Mouse (Mus musculus): ENCODE results near the gene Gcnt2. TPM values are rescaled to one million over a fixed set of nuclear protein-coding genes. Genes with fewer than 3 reads are reported as not detected.

Gene Gcnt2
- polyA plus RNA-seq, 1 experiment from 2014 or later = 6.0 TPM

DNA sequence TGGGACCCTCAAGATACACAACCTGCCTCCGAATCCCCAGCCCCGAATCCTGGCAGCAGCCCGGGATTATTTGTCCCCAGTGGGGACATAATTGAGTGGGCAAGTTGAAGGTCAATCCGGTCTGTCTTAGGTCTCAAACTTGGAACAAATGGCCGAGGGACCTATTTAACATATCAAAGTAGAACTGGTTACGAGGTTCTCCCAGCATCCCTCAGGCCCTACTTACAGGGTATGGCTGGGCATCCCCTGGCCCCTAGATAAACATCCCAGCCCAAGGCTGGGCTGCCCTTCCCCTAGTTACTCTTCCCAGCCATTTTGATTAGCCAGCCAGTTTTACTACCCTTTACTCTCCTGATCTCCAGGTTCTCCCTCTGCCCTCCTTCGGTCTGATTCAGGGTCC lies 8.3 kb upstream of the Gcnt2 start:
- no peak for ATAC-seq (ENCODE audit: insufficient number of reproducible peaks, low FRiP score, low TSS enrichment, low read depth)
- Histone ChIP-seq H3K4me2 (replicated peaks) (no peak overlapping the region), H3K9ac (no peak overlapping the region), H3K9me3 (replicated peaks) (no peaks in the 10 kb centered on the region), H3K4me3 (replicated peaks) (no peak overlapping the region), H3K4me1 (0 out of 2 replicates have a peak, but pooled peaks cover 5% of the 10 kb centered on the region), H3K27ac (replicated peaks) (no peak overlapping the region), H3K36me3 (no peaks in the 10 kb centered on the region), H3K27me3 (no peaks in the 10 kb centered on the region)
- 82% methylated on average over 7 of the region's 7 CpGs for WGBS

DNA sequence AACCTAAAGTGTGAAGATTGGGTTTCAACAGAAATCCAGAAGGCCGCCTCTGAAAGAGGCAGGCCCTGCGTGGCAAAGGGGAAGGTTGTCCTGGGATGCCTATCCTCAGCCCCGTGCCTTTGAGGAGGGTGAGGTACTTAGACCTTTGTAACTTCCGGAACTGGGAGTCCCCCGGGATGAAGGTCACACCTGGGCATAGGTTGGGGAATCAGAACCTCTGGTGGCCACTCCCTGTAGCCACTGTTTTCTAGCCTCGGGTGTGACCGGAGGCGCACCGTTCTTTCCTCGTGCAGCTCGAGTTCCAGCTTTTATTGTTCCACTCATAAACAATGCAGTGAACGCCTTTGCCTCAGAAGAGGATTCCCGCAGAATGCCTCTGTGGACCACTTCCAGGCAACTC lies 7.6 kb upstream of the Gcnt2 start:
- 64% methylated on average over 13 of the region's 13 CpGs for WGBS
- Histone ChIP-seq H3K4me3 (replicated peaks) (no peak overlapping the region), H3K27ac (replicated peaks) (no peak overlapping the region), H3K27me3 (no peaks in the 10 kb centered on the region), H3K4me1 (0 out of 2 replicates have a peak, but pooled peaks cover 5% of the 10 kb centered on the region), H3K4me2 (replicated peaks) (no peak overlapping the region), H3K9ac (no peak overlapping the region), H3K9me3 (replicated peaks) (no peaks in the 10 kb centered on the region), H3K36me3 (no peaks in the 10 kb centered on the region)
- ATAC-seq (ENCODE audit: insufficient number of reproducible peaks, low FRiP score, low TSS enrichment, low read depth) = no peak

DNA sequence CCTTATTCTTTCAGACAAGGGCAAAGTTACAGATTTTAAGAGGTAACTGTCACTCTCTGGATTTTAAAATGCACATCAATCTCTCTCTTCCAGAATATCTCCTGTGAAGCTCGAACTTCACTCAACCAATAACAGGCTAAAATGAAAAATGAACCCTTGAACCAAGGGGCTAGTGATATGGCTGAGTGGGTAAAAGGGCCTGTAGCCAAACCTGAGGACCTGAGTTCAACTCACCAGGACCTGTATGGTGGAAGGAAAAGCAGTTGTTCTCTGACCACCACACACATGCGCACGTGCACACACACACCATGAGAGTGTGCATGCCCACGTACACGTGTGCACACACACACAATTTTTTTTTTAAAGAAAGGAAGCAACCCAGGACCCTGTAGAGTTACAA lies 6.8 kb upstream of the Gcnt2 start:
- WGBS = 86% methylated on average over 5 of the region's 5 CpGs
- H3K4me2 ChIP-seq (replicated peaks) = no peak overlapping the region
- H3K36me3 ChIP-seq = no peaks in the 10 kb centered on the region
- H3K4me1 ChIP-seq = 0 out of 2 replicates have a peak, but pooled peaks cover 5% of the 10 kb centered on the region
- no peaks in the 10 kb centered on the region for H3K27me3 ChIP-seq
- no peak overlapping the region for H3K9ac ChIP-seq
- H3K9me3 ChIP-seq (replicated peaks) = no peaks in the 10 kb centered on the region
- H3K27ac ChIP-seq (replicated peaks) = no peak overlapping the region
- no peak for ATAC-seq (ENCODE audit: insufficient number of reproducible peaks, low FRiP score, low TSS enrichment, low read depth)
- no peak overlapping the region for H3K4me3 ChIP-seq (replicated peaks)

DNA sequence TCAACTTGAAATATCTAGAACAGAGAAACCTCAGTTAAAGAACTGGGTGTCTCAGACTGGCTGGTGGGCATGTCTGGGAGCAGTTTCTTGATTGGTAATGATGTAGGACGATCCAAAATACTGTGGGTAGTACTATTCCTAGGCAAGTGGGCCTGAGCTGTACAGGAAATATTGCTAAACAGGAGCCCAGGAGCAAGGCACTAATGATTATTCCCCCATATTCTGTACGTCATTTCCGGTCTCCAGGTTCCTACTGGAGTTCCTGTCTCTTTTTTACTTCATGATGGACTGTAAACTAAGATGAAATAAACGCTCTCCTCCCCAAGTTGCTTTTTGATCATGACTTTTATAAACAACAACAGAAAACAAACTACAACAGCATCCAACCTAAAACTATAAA lies 5.7 kb upstream of the Gcnt2 start:
- Histone ChIP-seq H3K4me3 (replicated peaks) (peak overlapping the region; percentile 40; the same call in 1 of the 2 replicates), H3K36me3 (no peaks in the 10 kb centered on the region), H3K4me1 (0 out of 2 replicates have a peak, but pooled peaks cover 5% of the 10 kb centered on the region), H3K27me3 (no peaks in the 10 kb centered on the region), H3K4me2 (replicated peaks) (peak overlapping the region; percentile 49), H3K9me3 (replicated peaks) (no peaks in the 10 kb centered on the region), H3K9ac (no peak overlapping the region), H3K27ac (replicated peaks) (peak overlapping the region; percentile 65; the same call in 1 of the 2 replicates)
- no peak for ATAC-seq (ENCODE audit: insufficient number of reproducible peaks, low FRiP score, low TSS enrichment, low read depth)
- 81% methylated on average over 4 of the region's 4 CpGs for WGBS

DNA sequence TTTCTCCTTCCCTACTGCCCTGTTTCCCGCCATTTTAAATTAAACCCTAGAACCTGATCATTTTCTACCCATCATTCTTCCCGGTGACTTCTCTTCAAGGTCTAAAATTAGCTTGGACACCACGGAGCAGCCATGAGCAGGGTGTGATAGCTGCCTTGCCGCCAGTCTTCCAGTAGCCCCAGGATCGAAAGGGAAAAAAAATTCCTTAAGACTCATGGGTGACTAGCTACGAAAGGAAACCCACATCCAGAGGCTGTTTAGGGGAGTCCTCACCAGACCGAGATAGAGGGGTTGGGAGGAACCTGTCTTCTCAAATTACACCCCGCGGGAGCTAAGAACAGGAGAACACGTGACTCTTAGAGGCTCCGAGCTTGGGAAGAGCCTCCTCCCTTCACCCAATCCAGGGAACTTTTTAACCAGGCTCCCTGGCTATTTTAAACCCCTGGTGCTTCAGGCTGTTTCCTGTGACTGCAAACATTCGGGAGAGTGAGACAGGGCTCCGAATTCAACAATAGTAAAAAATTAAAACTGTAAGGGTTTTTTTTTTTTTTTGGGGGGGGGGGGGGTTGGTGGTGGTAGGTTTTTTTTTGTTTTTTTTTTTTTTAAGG lies 5.0 kb upstream of the Gcnt2 start:
- Histone ChIP-seq H3K9ac (no peak overlapping the region), H3K4me3 (replicated peaks) (peak overlapping the region; percentile 40), H3K4me1 (0 out of 2 replicates have a peak, but pooled peaks cover 5% of the 10 kb centered on the region), H3K4me2 (replicated peaks) (peak overlapping the region; percentile 49), H3K27me3 (no peaks in the 10 kb centered on the region), H3K9me3 (replicated peaks) (no peaks in the 10 kb centered on the region), H3K36me3 (no peaks in the 10 kb centered on the region), H3K27ac (replicated peaks) (peak overlapping the region; percentile 65; the same call in 1 of the 2 replicates)
- 1% methylated on average over 13 of the region's 13 CpGs for WGBS
- ATAC-seq (ENCODE audit: insufficient number of reproducible peaks, low FRiP score, low TSS enrichment, low read depth) = peak; percentile 81

DNA sequence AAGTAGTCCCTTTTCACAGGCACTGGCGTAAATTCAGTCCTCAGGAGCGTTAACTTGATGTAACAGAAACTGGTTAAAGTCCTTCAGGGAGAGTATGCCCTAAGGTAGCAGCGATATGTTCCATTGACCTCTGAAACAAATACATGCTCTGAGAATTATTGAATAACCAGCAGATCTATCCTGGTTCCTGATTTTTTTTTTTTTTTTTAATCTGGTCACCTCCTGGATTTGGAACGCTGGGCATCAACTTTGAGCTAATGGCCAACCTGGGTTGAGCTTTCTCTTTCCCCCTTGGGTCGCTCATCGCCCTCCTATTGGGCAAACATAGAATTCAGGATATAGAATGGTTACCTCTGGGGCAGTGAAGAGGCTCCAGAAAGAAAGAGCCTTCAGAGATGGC lies 4.3 kb upstream of the Gcnt2 start:
- H3K4me3 ChIP-seq (replicated peaks) = 0 out of 2 replicates have a peak overlapping the region, but pooled peaks have one; percentile 40
- no peaks in the 10 kb centered on the region for H3K9me3 ChIP-seq (replicated peaks)
- H3K27ac ChIP-seq (replicated peaks) = no peak overlapping the region
- H3K4me2 ChIP-seq (replicated peaks) = peak overlapping the region; percentile 49; the same call in 1 of the 2 replicates
- H3K4me1 ChIP-seq = 0 out of 2 replicates have a peak, but pooled peaks cover 5% of the 10 kb centered on the region
- no peak for ATAC-seq (ENCODE audit: insufficient number of reproducible peaks, low FRiP score, low TSS enrichment, low read depth)
- no peaks in the 10 kb centered on the region for H3K36me3 ChIP-seq
- H3K27me3 ChIP-seq = no peaks in the 10 kb centered on the region
- WGBS = 64% methylated on average over 6 of the region's 6 CpGs
- no peak overlapping the region for H3K9ac ChIP-seq

DNA sequence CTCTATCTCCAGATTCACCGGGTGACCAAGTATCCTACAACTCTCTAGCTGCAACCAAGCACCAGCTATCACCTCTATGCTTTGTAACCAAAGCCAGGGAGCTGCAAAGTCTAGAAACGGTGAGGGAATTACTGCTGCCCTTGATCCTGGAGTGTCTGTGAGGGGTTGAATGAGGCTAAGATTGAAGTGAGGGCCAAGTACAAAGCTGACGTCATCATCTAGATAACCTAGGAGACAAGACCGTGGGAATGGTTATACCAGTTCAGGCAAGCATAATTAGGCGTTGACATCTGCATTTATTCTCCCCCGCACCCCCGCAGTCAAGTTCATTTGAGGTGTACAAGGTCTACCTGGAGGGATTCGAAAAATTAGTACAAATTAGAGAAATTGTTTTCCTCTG lies 2.8 kb upstream of the Gcnt2 start:
- H3K27ac ChIP-seq (replicated peaks) = no peak overlapping the region
- no peak overlapping the region for H3K9ac ChIP-seq
- H3K4me2 ChIP-seq (replicated peaks) = no peak overlapping the region
- no peak for ATAC-seq (ENCODE audit: insufficient number of reproducible peaks, low FRiP score, low TSS enrichment, low read depth)
- WGBS = 71% methylated on average over 8 of the region's 8 CpGs
- H3K9me3 ChIP-seq (replicated peaks) = no peaks in the 10 kb centered on the region
- 0 out of 2 replicates have a peak, but pooled peaks cover 5% of the 10 kb centered on the region for H3K4me1 ChIP-seq
- H3K4me3 ChIP-seq (replicated peaks) = no peak overlapping the region
- no peaks in the 10 kb centered on the region for H3K36me3 ChIP-seq
- H3K27me3 ChIP-seq = no peaks in the 10 kb centered on the region

DNA sequence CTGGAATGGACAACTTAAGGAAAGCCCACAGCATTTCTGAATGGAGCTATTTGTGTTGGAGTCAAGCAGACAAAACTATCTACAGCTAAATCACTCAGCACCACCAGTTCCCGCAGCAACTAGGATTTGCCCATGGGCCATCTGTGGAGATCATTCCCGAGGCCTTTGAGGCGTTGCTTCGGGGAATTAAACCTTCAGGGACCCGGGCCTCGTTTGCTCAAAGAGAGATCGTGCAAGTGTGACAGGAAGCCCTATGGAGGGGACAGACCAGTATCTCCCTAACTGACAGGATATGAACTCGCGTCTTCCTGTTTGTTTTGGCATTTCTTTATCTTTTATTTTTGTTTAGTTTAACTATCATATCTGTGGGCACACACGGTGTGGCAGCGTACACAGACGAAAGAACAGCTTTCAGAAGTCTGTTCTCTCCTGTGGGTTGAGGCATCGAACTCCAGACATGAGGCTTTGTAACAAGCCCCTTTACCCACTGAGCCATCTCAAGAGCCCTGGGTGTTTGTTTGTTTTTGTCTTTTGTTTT lies 2.2 kb upstream of the Gcnt2 start:
- Histone ChIP-seq H3K4me1 (0 out of 2 replicates have a peak, but pooled peaks cover 5% of the 10 kb centered on the region), H3K36me3 (no peaks in the 10 kb centered on the region), H3K9me3 (replicated peaks) (no peaks in the 10 kb centered on the region), H3K9ac (no peak overlapping the region), H3K27ac (replicated peaks) (no peak overlapping the region), H3K4me2 (replicated peaks) (no peak overlapping the region), H3K4me3 (replicated peaks) (no peak overlapping the region), H3K27me3 (no peaks in the 10 kb centered on the region)
- WGBS = 79% methylated on average over 13 of the region's 13 CpGs
- no peak for ATAC-seq (ENCODE audit: insufficient number of reproducible peaks, low FRiP score, low TSS enrichment, low read depth)

DNA sequence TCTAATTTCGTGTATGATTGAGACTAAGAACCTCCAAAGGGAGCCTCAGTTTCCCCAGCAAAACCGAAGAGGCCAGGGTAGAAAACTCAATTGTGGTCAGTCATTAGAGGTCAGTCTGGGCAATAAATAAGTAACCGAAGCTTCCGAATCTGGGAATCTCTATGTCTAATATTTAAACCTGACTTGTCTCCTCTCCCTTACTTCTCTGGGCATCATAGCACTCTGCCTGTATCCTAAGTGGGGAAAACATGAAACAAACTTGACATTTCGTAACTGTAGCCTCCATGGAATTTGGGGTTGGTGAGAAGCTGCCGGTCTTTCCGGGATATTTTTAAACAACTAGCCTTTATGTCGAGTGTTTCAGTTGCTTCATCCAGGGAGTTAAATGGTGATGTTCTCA lies 329 bp upstream of the Gcnt2 start:
- Histone ChIP-seq H3K4me2 (replicated peaks) (peak overlapping the region; percentile 49), H3K9me3 (replicated peaks) (no peaks in the 10 kb centered on the region), H3K4me3 (replicated peaks) (peak overlapping the region; percentile 37; the same call in 1 of the 2 replicates)

DNA sequence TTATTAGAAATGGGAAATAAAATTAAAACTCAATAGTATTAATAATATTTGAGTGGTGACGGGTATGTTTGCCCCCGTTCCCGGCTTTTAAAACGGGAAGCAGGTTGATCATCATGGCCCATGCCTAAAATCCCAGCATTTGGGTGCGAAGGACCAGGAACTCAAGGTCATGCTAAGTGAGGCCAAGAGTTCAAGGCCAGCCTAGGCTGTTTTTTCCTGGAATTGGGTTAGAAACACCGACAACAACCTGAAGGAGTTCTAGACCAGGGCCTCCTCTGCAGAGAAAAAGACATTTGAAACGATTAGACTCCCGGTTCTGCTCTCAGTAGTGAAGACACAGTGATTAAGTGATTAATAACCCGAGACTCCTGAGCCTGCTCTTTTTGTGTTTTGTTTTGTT lies 3.5 kb downstream of the Gcnt2 start:
- ATAC-seq (ENCODE audit: insufficient number of reproducible peaks, low FRiP score, low TSS enrichment, low read depth) = no peak
- Histone ChIP-seq H3K36me3 (no peaks in the 10 kb centered on the region), H3K27ac (replicated peaks) (no peak overlapping the region), H3K27me3 (no peaks in the 10 kb centered on the region), H3K4me2 (replicated peaks) (no peak overlapping the region), H3K4me3 (replicated peaks) (no peak overlapping the region), H3K9me3 (replicated peaks) (no peaks in the 10 kb centered on the region), H3K4me1 (no peaks in the 10 kb centered on the region), H3K9ac (no peak overlapping the region)
- 88% methylated on average over 9 of the region's 9 CpGs for WGBS

More for the DNA sequence above, 329 bp upstream of the Gcnt2 start:
- no peak for ATAC-seq (ENCODE audit: insufficient number of reproducible peaks, low FRiP score, low TSS enrichment, low read depth)
- Histone ChIP-seq H3K36me3 (no peaks in the 10 kb centered on the region), H3K9ac (no peak overlapping the region), H3K27ac (replicated peaks) (peak overlapping the region; percentile 65; the same call in 1 of the 2 replicates), H3K4me1 (0 out of 2 replicates have a peak, but pooled peaks cover 5% of the 10 kb centered on the region), H3K27me3 (no peaks in the 10 kb centered on the region)
- 66% methylated on average over 8 of the region's 8 CpGs for WGBS

DNA sequence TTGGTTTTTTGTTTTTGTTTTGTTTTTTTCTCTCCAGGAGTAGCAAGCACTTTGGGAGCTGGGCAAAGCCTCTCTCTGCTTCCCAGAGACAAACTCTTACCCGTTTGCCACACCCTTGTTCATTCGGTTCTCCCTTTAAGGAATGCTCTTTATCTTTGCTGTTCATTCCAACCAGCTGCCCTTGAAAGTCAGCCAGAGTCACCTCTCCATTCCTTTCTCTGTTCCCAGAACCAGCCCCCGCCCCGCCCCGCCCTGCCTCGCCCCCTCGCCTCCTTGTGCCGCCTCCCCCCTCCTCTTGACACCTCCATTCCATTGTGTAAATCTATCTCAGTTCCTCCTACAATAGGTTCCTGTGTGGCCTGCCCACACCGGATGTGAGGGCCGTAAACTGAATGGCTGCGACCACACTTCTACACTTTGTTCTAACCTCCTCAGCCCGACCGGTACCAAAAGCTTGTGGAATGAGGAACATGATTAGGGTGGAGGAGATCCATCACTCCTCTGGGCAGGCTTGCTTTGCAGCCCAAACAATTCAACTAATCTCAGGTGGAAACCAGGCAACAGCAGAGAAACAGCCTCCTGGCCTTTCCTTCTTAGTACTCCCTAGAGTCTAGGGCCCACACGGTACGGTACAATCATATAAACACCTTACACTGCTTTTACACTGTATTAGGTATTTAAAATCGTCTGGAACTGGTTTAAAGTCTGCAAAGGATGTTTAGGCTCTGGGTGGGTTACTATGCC lies 9.5 kb downstream of the Gcnt2 start:
- no peaks in the 10 kb centered on the region for H3K36me3 ChIP-seq
- no peak overlapping the region for H3K4me3 ChIP-seq (replicated peaks)
- no peaks in the 10 kb centered on the region for H3K27me3 ChIP-seq
- H3K4me2 ChIP-seq (replicated peaks) = no peak overlapping the region
- H3K4me1 ChIP-seq = peaks cover 10% of the 10 kb centered on the region; the same call in 1 of the 2 replicates
- H3K9me3 ChIP-seq (replicated peaks) = no peaks in the 10 kb centered on the region
- no peak for ATAC-seq (ENCODE audit: insufficient number of reproducible peaks, low FRiP score, low TSS enrichment, low read depth)
- WGBS = 32% methylated on average over 16 of the region's 16 CpGs
- no peak overlapping the region; the same call in 1 of the 2 replicates for H3K27ac ChIP-seq (replicated peaks)
- H3K9ac ChIP-seq = no peak overlapping the region

All from embryonic facial prominence, embryonic 15.5 days (tissue).